Mouse (Mus musculus) embryonic facial prominence, embryonic 15.5 days (tissue): Measurements from ENCODE around the gene Gm38431. TPM values are rescaled to one million over a fixed set of nuclear protein-coding genes. Genes with fewer than 3 reads are reported as not detected.

ENCODE experiments used
- ATAC-seq: fragments of 200-750 bp; cut with Nextera tagmentation; 2 replicates; pipeline ENCODE4 v1.8.0; 2017; ENCODE audit warnings: low read depth, moderate TSS enrichment; ENCODE audit not compliant: insufficient number of reproducible peaks, low FRiP score, low TSS enrichment
- H3K27ac ChIP-seq: fragments of 300-500 bp; sonication (generic); replicated peaks from 2 replicates; pipeline ENCODE4 v1.5.1; 2015; ENCODE audit warnings: mild to moderate bottlenecking, inconsistent platforms
- H3K27me3 ChIP-seq: fragments of 300-500 bp; sonication (generic); 2 replicates; pipeline ENCODE4 v1.6.1; 2015; ENCODE audit warnings: inconsistent platforms
- H3K36me3 ChIP-seq: fragments of 300-500 bp; sonication (generic); 2 replicates; pipeline ENCODE4 v1.6.1; 2015; ENCODE audit warnings: mild to moderate bottlenecking, inconsistent platforms
- H3K4me1 ChIP-seq: fragments of 300-500 bp; sonication (generic); 2 replicates; pipeline ENCODE4 v1.6.1; 2015; ENCODE audit warnings: inconsistent platforms
- H3K4me2 ChIP-seq: fragments of 300-500 bp; sonication (generic); replicated peaks from 2 replicates; pipeline ENCODE4 v1.6.1; 2015; ENCODE audit warnings: mild to moderate bottlenecking, inconsistent platforms
- H3K4me3 ChIP-seq: fragments of 300-500 bp; sonication (generic); replicated peaks from 2 replicates; pipeline ENCODE4 v1.5.1; 2015; ENCODE audit warnings: mild to moderate bottlenecking, inconsistent platforms
- H3K9ac ChIP-seq: fragments of 300-500 bp; sonication (generic); 2 replicates; pipeline ENCODE4 v1.6.1; 2015; ENCODE audit warnings: inconsistent platforms
- H3K9me3 ChIP-seq: fragments of 300-500 bp; sonication (generic); replicated peaks from 2 replicates; pipeline ENCODE4 v1.6.1; 2016; ENCODE audit warnings: inconsistent platforms
- WGBS: fragments of 180-500 bp; shearing (Covaris S2); methylation state at CpG from one replicate; pipeline ENCODE4 v1.1.7; 2015; 5-methylcytosine and 5-hydroxymethylcytosine counted together
- polyA plus RNA-seq: library from polyadenylated mRNA; unstranded; fragments of >200 nt; fragmentation: Nextera tagmentation; extraction: Ambion mirVana; gene quantifications from 2 replicates; pipeline ENCODE4 v1.2.1, GENCODE M21; 2015

Gene Gm38431
- 1.6 and 2.9 TPM in 2 replicates for polyA plus RNA-seq

DNA sequence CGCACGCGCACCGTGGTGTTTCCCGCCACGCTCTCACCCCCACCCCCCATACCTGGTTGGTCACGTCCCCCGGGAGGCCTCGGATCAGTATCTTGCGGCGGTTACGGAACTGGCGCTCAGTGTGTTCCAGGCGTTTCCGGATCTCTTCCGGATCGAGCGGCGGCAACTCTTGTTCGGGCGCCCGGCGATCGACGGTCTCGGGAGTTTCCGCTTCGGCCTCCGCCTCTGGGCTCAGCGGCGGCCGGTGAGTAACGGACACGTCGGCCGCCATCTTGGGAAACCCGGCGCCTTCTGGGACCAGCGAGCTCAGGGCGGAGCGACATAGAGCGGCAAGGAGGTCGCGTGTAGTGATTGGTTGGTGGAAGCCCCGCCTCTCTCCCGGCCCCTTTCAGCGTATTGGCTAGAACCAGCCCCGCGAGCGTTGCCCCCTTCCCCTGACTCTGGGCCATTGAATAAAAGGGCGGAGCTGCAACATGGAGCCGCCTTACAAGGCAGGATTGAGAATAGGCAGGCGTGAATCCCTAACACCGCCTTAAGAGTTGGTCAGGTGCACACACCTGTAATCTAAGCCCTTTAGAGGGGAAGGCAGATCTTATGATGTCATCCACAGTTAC is at the start of gene Gm38431, which contains the start of gene Raver1:
Gene Gm38431 (minus strand): TSS at position 291 of the 614 bp plus-strand sequence.
Gene Raver1 (minus strand): TSS at position 302 of the 614 bp plus-strand sequence.
- Histone ChIP-seq H3K9me3 (no peaks in the 10 kb centered on the region), H3K4me3 (peak within 1 kb of the TSS; percentile 81), H3K4me1 (peaks cover 17% of the 10 kb centered on the region), H3K27me3 (no peaks in the 10 kb centered on the region), H3K27ac (peak within 1 kb of the TSS; percentile 91), H3K4me2 (peak within 1 kb of the TSS; percentile 79), H3K36me3 (peaks cover 35% of the 10 kb centered on the region), H3K9ac (peak within 1 kb of the TSS; percentile 76)
- WGBS, result under 1% methylated on average over 54 of the region's 54 CpGs
- ATAC-seq, result peak; percentile 100

GRCm38 (mm10) chr9:21138386-21138785 is 46.6 kb upstream of the Gm38431 start:
- 77% methylated on average over 4 of the region's 4 CpGs for WGBS
- peaks cover 60% of the 10 kb centered on the region for H3K36me3 ChIP-seq

GRCm38 (mm10) chr9:21137229-21137628 is 45.4 kb upstream of the Gm38431 start:
- Histone ChIP-seq H3K9ac (no peak overlapping the region), H3K36me3 (peaks cover 48% of the 10 kb centered on the region), H3K4me1 (no peaks in the 10 kb centered on the region; the same call in 1 of the 2 replicates), H3K4me3 (no peak overlapping the region), H3K27me3 (no peaks in the 10 kb centered on the region), H3K4me2 (no peak overlapping the region), H3K27ac (no peak overlapping the region), H3K9me3 (no peaks in the 10 kb centered on the region)
- 51% methylated on average over 3 of the region's 3 CpGs for WGBS
- ATAC-seq, result no peak

More at GRCm38 (mm10) chr9:21138386-21138785, 46.6 kb upstream of the Gm38431 start:
- no peaks in the 10 kb centered on the region; the same call in 1 of the 2 replicates for H3K4me1 ChIP-seq
- H3K27me3 ChIP-seq, result no peaks in the 10 kb centered on the region
- H3K9me3 ChIP-seq, result no peaks in the 10 kb centered on the region
- no peak overlapping the region for H3K4me3 ChIP-seq
- no peak overlapping the region for H3K27ac ChIP-seq
- ATAC-seq, result no peak
- H3K9ac ChIP-seq, result no peak overlapping the region
- no peak overlapping the region for H3K4me2 ChIP-seq

DNA sequence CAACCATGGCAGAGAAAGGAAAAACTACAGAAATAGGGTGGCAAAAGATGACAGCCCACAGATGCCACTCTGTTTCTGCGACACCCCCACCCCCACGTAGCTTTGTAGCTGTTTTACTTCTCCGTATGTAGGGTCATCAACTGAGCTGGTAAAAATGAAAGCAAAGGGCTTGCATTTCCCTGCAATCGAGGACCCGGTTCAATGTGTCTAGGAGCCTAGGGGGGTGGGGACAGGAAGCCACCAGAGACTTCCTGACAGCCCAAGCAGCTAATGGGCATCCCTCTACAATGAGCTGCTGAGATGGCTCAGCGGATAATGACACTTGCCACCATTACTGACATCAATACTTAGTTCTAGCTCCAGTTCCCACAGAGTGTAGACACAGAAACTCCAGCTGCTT is 44.6 kb upstream of the Gm38431 start:
- no peaks in the 10 kb centered on the region for H3K9me3 ChIP-seq
- H3K9ac ChIP-seq, result no peak overlapping the region
- no peaks in the 10 kb centered on the region; the same call in 1 of the 2 replicates for H3K4me1 ChIP-seq
- H3K4me3 ChIP-seq, result no peak overlapping the region
- H3K27me3 ChIP-seq, result no peaks in the 10 kb centered on the region
- no peak overlapping the region for H3K27ac ChIP-seq
- peaks cover 40% of the 10 kb centered on the region for H3K36me3 ChIP-seq
- WGBS, result 85% methylated on average over 6 of the region's 6 CpGs
- no peak overlapping the region for H3K4me2 ChIP-seq
- ATAC-seq, result no peak

GRCm38 (mm10) chr9:21135941-21136381 is 44.2 kb upstream of the Gm38431 start:
- Histone ChIP-seq H3K27ac (no peak overlapping the region), H3K9me3 (no peaks in the 10 kb centered on the region), H3K4me3 (no peak overlapping the region), H3K4me2 (no peak overlapping the region), H3K4me1 (no peaks in the 10 kb centered on the region; the same call in 1 of the 2 replicates), H3K36me3 (peaks cover 36% of the 10 kb centered on the region), H3K27me3 (no peaks in the 10 kb centered on the region), H3K9ac (no peak overlapping the region)
- ATAC-seq, result no peak
- WGBS, result 41% methylated on average over 1 of the region's 1 CpGs

DNA sequence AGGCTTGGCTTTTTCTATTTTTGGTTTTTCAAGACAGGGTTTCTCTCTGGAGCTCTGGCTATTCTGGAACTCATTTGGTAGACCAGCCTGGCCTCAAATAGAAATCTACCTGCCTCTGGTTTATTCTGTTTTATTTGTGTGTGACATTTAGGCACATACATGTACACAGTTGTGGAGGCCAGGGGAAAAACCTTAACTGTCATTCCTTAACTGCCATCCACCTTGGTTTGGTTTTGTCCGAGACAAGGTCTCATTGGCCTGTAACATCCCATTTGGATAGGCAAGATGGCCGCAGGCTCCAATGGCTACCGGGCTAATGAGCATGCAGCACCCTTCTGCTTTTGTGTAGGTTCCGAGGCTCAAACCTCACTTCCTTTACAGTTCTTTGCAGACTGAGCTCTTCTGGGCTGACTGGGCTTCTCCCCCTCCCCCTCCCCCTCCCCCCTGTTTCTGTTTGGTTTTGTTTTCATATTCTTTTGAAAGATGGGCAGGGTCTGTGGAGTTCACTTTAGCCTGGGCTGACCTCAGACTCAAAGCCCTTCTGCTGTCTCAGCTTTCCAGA is 43.6 kb upstream of the Gm38431 start:
- Histone ChIP-seq H3K27me3 (no peaks in the 10 kb centered on the region), H3K9me3 (no peaks in the 10 kb centered on the region), H3K27ac (0 out of 2 replicates have a peak overlapping the region, but pooled peaks have one; percentile 17), H3K4me2 (no peak overlapping the region), H3K4me3 (no peak overlapping the region), H3K36me3 (peaks cover 30% of the 10 kb centered on the region), H3K9ac (no peak overlapping the region), H3K4me1 (peaks cover 2% of the 10 kb centered on the region)
- ATAC-seq, result no peak
- 76% methylated on average over 4 of the region's 4 CpGs for WGBS

DNA sequence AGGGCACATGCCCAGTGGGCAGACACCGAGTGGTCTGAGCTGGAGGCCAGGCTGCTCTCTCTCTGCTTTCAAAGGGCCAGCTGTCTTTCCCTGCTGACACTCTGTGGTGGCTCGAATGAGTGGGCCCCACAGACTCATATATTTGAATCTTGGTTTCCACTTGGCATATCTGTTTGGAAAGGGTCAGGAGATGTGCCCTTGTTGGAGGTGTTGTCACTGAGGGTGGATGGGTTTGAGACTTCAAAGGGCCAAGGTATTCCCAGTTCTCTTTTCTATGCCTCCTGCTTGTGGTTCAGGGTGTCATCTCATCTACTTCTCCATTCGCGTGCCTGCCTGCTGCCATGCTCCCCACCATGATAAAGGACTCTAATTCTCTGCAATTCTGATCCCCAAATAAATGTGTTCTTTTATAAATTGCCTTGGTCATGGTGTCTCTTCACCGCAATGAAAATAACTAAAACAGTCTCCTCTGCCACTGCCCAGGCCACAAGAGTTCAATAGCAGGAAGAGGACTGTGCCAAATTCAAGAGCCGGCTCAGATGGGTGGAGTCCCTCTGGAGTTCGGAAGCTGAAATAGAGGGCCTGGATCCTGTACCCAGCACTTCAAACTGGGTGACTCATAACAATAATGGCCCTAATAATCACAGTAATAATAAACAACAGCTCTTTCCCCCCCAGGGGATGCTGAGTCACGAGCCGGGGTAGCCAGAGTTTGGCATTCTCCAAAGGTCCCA is 43.0 kb upstream of the Gm38431 start:
- Histone ChIP-seq H3K9ac (no peak overlapping the region), H3K4me3 (no peak overlapping the region), H3K4me2 (no peak overlapping the region), H3K4me1 (peaks cover 6% of the 10 kb centered on the region), H3K27me3 (no peaks in the 10 kb centered on the region), H3K36me3 (peaks cover 24% of the 10 kb centered on the region), H3K9me3 (no peaks in the 10 kb centered on the region), H3K27ac (0 out of 2 replicates have a peak overlapping the region, but pooled peaks have one; percentile 17)
- no peak for ATAC-seq
- WGBS, result 65% methylated on average over 9 of the region's 9 CpGs

GRCm38 (mm10) chr9:21133064-21133707 is 41.4 kb upstream of the Gm38431 start:
- 72% methylated on average over 9 of the region's 9 CpGs for WGBS
- no peak overlapping the region for H3K4me3 ChIP-seq
- no peak for ATAC-seq

GRCm38 (mm10) chr9:21132102-21132775 is 40.4 kb upstream of the Gm38431 start:
- H3K9me3 ChIP-seq, result no peaks in the 10 kb centered on the region
- H3K27ac ChIP-seq, result no peak overlapping the region
- H3K36me3 ChIP-seq, result peaks cover 10% of the 10 kb centered on the region; the same call in 1 of the 2 replicates
- H3K4me3 ChIP-seq, result no peak overlapping the region
- H3K9ac ChIP-seq, result no peak overlapping the region
- H3K4me2 ChIP-seq, result no peak overlapping the region
- 77% methylated on average over 12 of the region's 12 CpGs for WGBS
- no peaks in the 10 kb centered on the region for H3K27me3 ChIP-seq
- peaks cover 6% of the 10 kb centered on the region for H3K4me1 ChIP-seq
- no peak for ATAC-seq

More at GRCm38 (mm10) chr9:21133064-21133707, 41.4 kb upstream of the Gm38431 start:
- Histone ChIP-seq H3K27ac (no peak overlapping the region), H3K36me3 (peaks cover 13% of the 10 kb centered on the region), H3K4me1 (peaks cover 6% of the 10 kb centered on the region), H3K9me3 (no peaks in the 10 kb centered on the region), H3K27me3 (no peaks in the 10 kb centered on the region), H3K4me2 (no peak overlapping the region), H3K9ac (no peak overlapping the region)

- H3K4me1 ChIP-seq, result peaks cover 6% of the 10 kb centered on the region
- H3K4me3 ChIP-seq, result peak within 1 kb of the TSS; percentile 76
- ATAC-seq, result peak; percentile 96
- H3K9me3 ChIP-seq, result no peaks in the 10 kb centered on the region
- H3K27me3 ChIP-seq, result no peaks in the 10 kb centered on the region
- peak within 1 kb of the TSS; percentile 60 for H3K27ac ChIP-seq
- peak within 1 kb of the TSS; percentile 73 for H3K4me2 ChIP-seq
- H3K36me3 ChIP-seq, result peaks cover 18% of the 10 kb centered on the region
- H3K9ac ChIP-seq, result peak within 1 kb of the TSS; percentile 66
- 5% methylated on average over 37 of the region's 37 CpGs for WGBS
These were observed 39.5 kb upstream of the Gm38431 start, which contains the start of gene Tyk2 for GRCm38 (mm10) chr9:21131059-21131956. TSS of gene Tyk2 (minus strand) at chr9:21131243.
